Mouse (Mus musculus): ENCODE data around the gene Arhgef3. TPM values are rescaled to one million over a fixed set of nuclear protein-coding genes. Genes with fewer than 3 reads are reported as not detected.

Gene Arhgef3
- total RNA-seq, 1 experiment, result 7.6 TPM

DNA sequence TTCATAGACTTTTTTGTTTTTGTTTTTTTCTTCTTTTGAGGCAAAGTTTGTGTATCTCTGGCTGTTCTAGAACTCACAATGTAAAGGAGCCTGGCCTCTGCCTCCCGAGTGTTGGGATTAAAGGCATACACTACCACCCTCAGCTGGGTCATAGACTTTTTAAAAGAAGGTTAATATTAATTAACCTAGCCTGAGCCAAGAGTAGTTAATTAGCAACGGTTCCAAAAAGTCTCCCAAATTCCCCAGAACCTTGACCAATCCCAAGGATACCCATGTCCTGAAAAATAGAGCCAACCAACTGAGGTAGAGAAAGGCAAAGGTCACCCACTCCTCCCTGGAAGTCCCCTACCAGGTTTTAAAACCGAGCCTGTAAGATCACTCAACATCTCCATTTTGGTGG is 306.1 kb downstream of the Arhgef3 start:
- TF ChIP-seq CHD2 (IDR thresholded peaks at IDR 0.05; ENCODE audit: low read depth, low read length) (no peak), MAFK (IDR thresholded peaks at IDR 0.05; ENCODE audit: insufficient read depth, low read depth, low read length) (no peak), ZNF384 (IDR thresholded peaks at IDR 0.05; ENCODE audit: low read depth, low read length) (no peak), HCFC1 (IDR thresholded peaks at IDR 0.05; ENCODE audit: borderline replicate concordance, insufficient read depth, low read length) (no peak), ZC3H11A (IDR thresholded peaks at IDR 0.05; ENCODE audit: borderline replicate concordance, low read depth, low read length) (no peak)
- Histone ChIP-seq H3K4me3 (ENCODE audit: insufficient read depth in 1 of 2, low read depth in 1 of 2, low read length in 2 of 2, poor library complexity in 1 of 2, severe bottlenecking in 1 of 2) (no peak overlapping the region), H3K4me1 (ENCODE audit: control insufficient read depth in 2 of 2, insufficient read depth in 2 of 2, low read length in 2 of 2, poor library complexity in 1 of 2) (no peaks in the 10 kb centered on the region), H3K9ac (ENCODE audit: insufficient read depth, low read depth, low read length, poor library complexity, severe bottlenecking) (no peak overlapping the region), H3K27ac (ENCODE audit: insufficient read depth, low read depth, low read length, poor library complexity, severe bottlenecking) (no peak overlapping the region), H3K9me3 (ENCODE audit: control insufficient read depth, insufficient read depth, low read depth, low read length) (no peaks in the 10 kb centered on the region), H3K36me3 (ENCODE audit: control insufficient read depth, insufficient read depth, low read length, poor library complexity, severe bottlenecking) (no peaks in the 10 kb centered on the region; the same call in 1 of the 2 replicates)
- in situ Hi-C loops (cut with MboI; ENCODE audit: low sequenced_read_pairs in 2 of 2, unreplicated experiment in 2 of 2), result no loop called here
- DNase-seq (ENCODE audit: low read depth, low spot score), result no peak

DNA sequence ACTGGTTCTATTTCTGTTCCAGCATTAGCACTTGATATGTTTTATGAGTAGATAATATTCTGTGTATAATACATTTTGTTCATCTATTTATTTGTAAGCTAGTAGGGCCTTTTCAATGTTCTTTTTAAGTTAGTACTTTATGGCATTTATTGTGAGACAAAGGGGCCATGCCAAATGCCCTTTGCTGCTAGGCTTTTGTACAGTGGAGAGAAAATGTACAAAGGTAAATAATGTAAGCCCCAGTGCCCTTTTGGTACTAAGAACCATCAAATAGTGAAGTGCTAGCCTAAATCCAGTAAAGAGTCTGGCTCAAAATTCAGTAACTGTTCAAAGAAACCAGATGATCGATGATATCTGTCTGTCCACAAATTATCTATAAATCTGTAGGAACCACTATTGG is 307.6 kb downstream of the Arhgef3 start:
- DNase-seq (ENCODE audit: low read depth, low spot score), result no peak
- no peak overlapping the region for H3K27ac ChIP-seq (ENCODE audit: insufficient read depth, low read depth, low read length, poor library complexity, severe bottlenecking)
- in situ Hi-C loops (cut with MboI; ENCODE audit: low sequenced_read_pairs in 2 of 2, unreplicated experiment in 2 of 2), result no loop called here
- no peak overlapping the region for H3K4me3 ChIP-seq (ENCODE audit: insufficient read depth in 1 of 2, low read depth in 1 of 2, low read length in 2 of 2, poor library complexity in 1 of 2, severe bottlenecking in 1 of 2)
- no peak for TF ChIP-seq HCFC1 (IDR thresholded peaks at IDR 0.05; ENCODE audit: borderline replicate concordance, insufficient read depth, low read length)
- TF ChIP-seq CHD2 (IDR thresholded peaks at IDR 0.05; ENCODE audit: low read depth, low read length), result no peak
- no peak for TF ChIP-seq ZC3H11A (IDR thresholded peaks at IDR 0.05; ENCODE audit: borderline replicate concordance, low read depth, low read length)
- TF ChIP-seq MAFK (IDR thresholded peaks at IDR 0.05; ENCODE audit: insufficient read depth, low read depth, low read length), result no peak
- no peak for TF ChIP-seq ZNF384 (IDR thresholded peaks at IDR 0.05; ENCODE audit: low read depth, low read length)
- H3K9me3 ChIP-seq (ENCODE audit: control insufficient read depth, insufficient read depth, low read depth, low read length), result no peaks in the 10 kb centered on the region
- no peak overlapping the region for H3K9ac ChIP-seq (ENCODE audit: insufficient read depth, low read depth, low read length, poor library complexity, severe bottlenecking)
- H3K4me1 ChIP-seq (ENCODE audit: control insufficient read depth in 2 of 2, insufficient read depth in 2 of 2, low read length in 2 of 2, poor library complexity in 1 of 2), result no peaks in the 10 kb centered on the region
- H3K36me3 ChIP-seq (ENCODE audit: control insufficient read depth, insufficient read depth, low read length, poor library complexity, severe bottlenecking), result no peaks in the 10 kb centered on the region; the same call in 1 of the 2 replicates

DNA sequence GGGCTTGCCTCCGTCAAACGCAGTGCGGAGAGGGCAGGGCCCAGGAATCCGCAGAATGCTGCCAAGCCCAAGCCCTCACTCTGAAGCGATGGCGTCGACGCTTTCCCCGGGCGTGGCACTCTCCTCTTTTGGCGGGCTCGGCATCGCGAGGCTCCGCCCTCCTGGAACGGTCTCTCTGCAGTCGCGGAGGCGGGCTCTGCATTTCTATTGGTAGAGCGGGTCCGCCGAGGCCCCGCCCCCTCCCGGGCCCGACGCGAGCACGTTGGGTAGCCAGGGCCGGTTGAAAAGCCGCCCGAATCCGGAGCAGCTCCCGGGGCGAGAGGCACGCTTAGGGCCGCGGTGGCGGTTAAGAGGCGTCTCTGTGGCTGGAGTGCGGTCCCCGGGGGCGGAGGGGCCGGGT is 313.9 kb downstream of the Arhgef3 start, which contains the start of gene Fam208a:
TSS of gene Fam208a (plus strand) at position 262 of the 400 bp plus-strand sequence.
- Histone ChIP-seq H3K4me3 (ENCODE audit: insufficient read depth in 1 of 2, low read depth in 1 of 2, low read length in 2 of 2, poor library complexity in 1 of 2, severe bottlenecking in 1 of 2) (peak within 1 kb of the TSS; percentile 71 to 95), H3K36me3 (ENCODE audit: control insufficient read depth, insufficient read depth, low read length, poor library complexity, severe bottlenecking) (peaks cover 7% of the 10 kb centered on the region; the same call in 1 of the 2 replicates), H3K27ac (ENCODE audit: insufficient read depth, low read depth, low read length, poor library complexity, severe bottlenecking) (peak within 1 kb of the TSS; percentile 98), H3K4me1 (ENCODE audit: control insufficient read depth in 2 of 2, insufficient read depth in 2 of 2, low read length in 2 of 2, poor library complexity in 1 of 2) (0 out of 4 replicates have a peak, but pooled peaks cover 0 to 4% of the 10 kb centered on the region in 2 experiments), H3K9ac (ENCODE audit: insufficient read depth, low read depth, low read length, poor library complexity, severe bottlenecking) (peak within 1 kb of the TSS; percentile 99), H3K9me3 (ENCODE audit: control insufficient read depth, insufficient read depth, low read depth, low read length) (no peaks in the 10 kb centered on the region)
- in situ Hi-C loops (cut with MboI; ENCODE audit: low sequenced_read_pairs in 2 of 2, unreplicated experiment in 2 of 2), result no loop called here
- TF ChIP-seq CHD2 (IDR thresholded peaks at IDR 0.05; ENCODE audit: low read depth, low read length) (no peak), MAFK (IDR thresholded peaks at IDR 0.05; ENCODE audit: insufficient read depth, low read depth, low read length) (no peak), HCFC1 (IDR thresholded peaks at IDR 0.05; ENCODE audit: borderline replicate concordance, insufficient read depth, low read length) (no peak), ZC3H11A (IDR thresholded peaks at IDR 0.05; ENCODE audit: borderline replicate concordance, low read depth, low read length) (no peak), ZNF384 (IDR thresholded peaks at IDR 0.05; ENCODE audit: low read depth, low read length) (no peak)
- DNase-seq (ENCODE audit: low read depth, low spot score), result peak; percentile 93

DNA sequence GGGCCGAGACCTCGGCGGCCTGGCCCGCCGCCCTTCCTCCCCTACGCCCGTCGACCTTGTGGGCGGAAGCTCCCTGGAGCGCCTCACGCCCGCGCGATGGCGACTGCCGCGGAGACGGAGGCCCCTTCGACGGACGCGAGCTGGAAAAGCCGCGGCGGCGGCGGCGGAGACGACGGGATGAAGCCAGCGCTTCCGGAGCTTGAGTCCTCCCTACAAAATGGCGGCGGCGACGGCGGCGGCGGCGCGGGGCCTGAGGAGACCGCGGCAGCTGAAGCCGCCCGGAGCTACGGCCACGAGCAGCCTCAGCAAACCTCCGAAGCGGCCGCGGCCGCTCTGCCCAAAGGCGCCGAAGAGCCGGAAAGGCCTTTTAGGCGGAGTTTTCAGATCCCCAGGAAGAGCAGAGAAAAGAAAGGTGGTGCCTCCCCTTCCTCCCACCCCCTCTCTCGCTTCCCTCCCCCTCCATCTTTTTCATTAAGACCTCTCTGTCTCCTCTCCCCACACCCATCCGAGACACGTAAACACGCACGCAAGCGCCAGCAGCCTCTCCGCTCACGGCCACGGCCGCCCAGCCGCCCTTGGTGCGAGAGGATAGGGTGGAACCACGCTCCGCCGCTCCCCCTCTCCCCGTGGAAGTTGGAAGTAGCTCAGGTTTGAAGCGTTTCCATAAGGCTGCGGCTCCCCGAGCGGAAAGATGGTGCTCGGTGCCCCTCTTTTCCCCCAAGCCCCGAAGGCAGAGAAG is 314.4 kb downstream of the Arhgef3 start:
- no peaks in the 10 kb centered on the region for H3K9me3 ChIP-seq (ENCODE audit: control insufficient read depth, insufficient read depth, low read depth, low read length)
- in situ Hi-C loops (cut with MboI; ENCODE audit: low sequenced_read_pairs in 2 of 2, unreplicated experiment in 2 of 2), result no loop called here

More for the DNA sequence above, 314.4 kb downstream of the Arhgef3 start:
- DNase-seq (ENCODE audit: low read depth, low spot score), result peak; percentile 69
- H3K36me3 ChIP-seq (ENCODE audit: control insufficient read depth, insufficient read depth, low read length, poor library complexity, severe bottlenecking), result peaks cover 10% of the 10 kb centered on the region; the same call in 1 of the 2 replicates
- H3K9ac ChIP-seq (ENCODE audit: insufficient read depth, low read depth, low read length, poor library complexity, severe bottlenecking), result peak overlapping the region; percentile 99
- H3K4me1 ChIP-seq (ENCODE audit: control insufficient read depth in 2 of 2, insufficient read depth in 2 of 2, low read length in 2 of 2, poor library complexity in 1 of 2), result 0 out of 4 replicates have a peak, but pooled peaks cover 0 to 4% of the 10 kb centered on the region in 2 experiments
- peak overlapping the region; percentile 71 to 95 for H3K4me3 ChIP-seq (ENCODE audit: insufficient read depth in 1 of 2, low read depth in 1 of 2, low read length in 2 of 2, poor library complexity in 1 of 2, severe bottlenecking in 1 of 2)
- peak overlapping the region; percentile 98 for H3K27ac ChIP-seq (ENCODE audit: insufficient read depth, low read depth, low read length, poor library complexity, severe bottlenecking)
- no peak for TF ChIP-seq ZNF384 (IDR thresholded peaks at IDR 0.05; ENCODE audit: low read depth, low read length)
- TF ChIP-seq HCFC1 (IDR thresholded peaks at IDR 0.05; ENCODE audit: borderline replicate concordance, insufficient read depth, low read length), result no peak
- TF ChIP-seq MAFK (IDR thresholded peaks at IDR 0.05; ENCODE audit: insufficient read depth, low read depth, low read length), result no peak
- TF ChIP-seq CHD2 (IDR thresholded peaks at IDR 0.05; ENCODE audit: low read depth, low read length), result no peak
- TF ChIP-seq ZC3H11A (IDR thresholded peaks at IDR 0.05; ENCODE audit: borderline replicate concordance, low read depth, low read length), result no peak

Measured in ES-E14 (cell line).